Comparison of ENCODE assay signal across 19 mouse cellular contexts in genomic region chr13:101175017-101175689, GRCm38 (mm10).
"Had no signal": no experiment of that assay in that cellular context is flagged by ENCODE, and none has a peak within 500 bp of the region (broad histone marks: within the 10 kb centered on the region; RNA-seq: fewer than 3 reads in every experiment).

No protein-coding gene starts in this region.

- H3K4me2 ChIP-seq: limb, embryonic 12.5 days; limb, embryonic 15.5 days; liver, embryonic 12.5 days; liver, embryonic 15.5 days; lung, embryonic 15.5 days; midbrain, embryonic 11.5 days; midbrain, embryonic 15.5 days; neural tube, embryonic 12.5 days; neural tube, embryonic 15.5 days; stomach, embryonic 15.5 days had no signal

- H3K27me3 ChIP-seq: limb, embryonic 12.5 days; limb, embryonic 15.5 days; liver, embryonic 12.5 days; liver, embryonic 15.5 days; lung, embryonic 15.5 days; neural tube, embryonic 12.5 days; neural tube, embryonic 15.5 days; stomach, embryonic 15.5 days had no signal

- H3K36me3 ChIP-seq: limb, embryonic 12.5 days; limb, embryonic 15.5 days; liver, embryonic 12.5 days; liver, embryonic 15.5 days; lung, embryonic 15.5 days; midbrain, embryonic 15.5 days; neural tube, embryonic 12.5 days; neural tube, embryonic 15.5 days; stomach, embryonic 15.5 days had no signal

- DNase-seq: kidney, adult 18-20 months; kidney, adult 9 months; kidney, postnatal 14 days; kidney, postnatal 4 days; lung, adult 18-20 months; lung, postnatal 10 days; lung, postnatal 4 days; thymus, postnatal 25 days had no signal

- ATAC-seq: liver, embryonic 12.5 days; midbrain, embryonic 15.5 days had no signal

- H3K9ac ChIP-seq: limb, embryonic 12.5 days; limb, embryonic 15.5 days; liver, embryonic 12.5 days; liver, embryonic 15.5 days; lung, embryonic 15.5 days; midbrain, embryonic 15.5 days; neural tube, embryonic 12.5 days; neural tube, embryonic 15.5 days; stomach, embryonic 15.5 days had no signal

- H3K27ac ChIP-seq: limb, embryonic 12.5 days; limb, embryonic 15.5 days; liver, embryonic 12.5 days; liver, embryonic 15.5 days; lung, embryonic 15.5 days; midbrain, embryonic 15.5 days; neural tube, embryonic 12.5 days; neural tube, embryonic 15.5 days; stomach, embryonic 15.5 days had no signal

- H3K4me1 ChIP-seq: limb, embryonic 12.5 days; limb, embryonic 15.5 days; liver, embryonic 12.5 days; liver, embryonic 15.5 days; lung, embryonic 15.5 days; midbrain, embryonic 15.5 days; neural tube, embryonic 12.5 days; neural tube, embryonic 15.5 days; stomach, embryonic 15.5 days had no signal

- H3K4me3 ChIP-seq: limb, embryonic 12.5 days; limb, embryonic 15.5 days; liver, embryonic 12.5 days; liver, embryonic 15.5 days; lung, embryonic 15.5 days; midbrain, embryonic 15.5 days; myocyte; neural tube, embryonic 12.5 days; neural tube, embryonic 15.5 days; stomach, embryonic 15.5 days had no signal

- H3K9me3 ChIP-seq: limb, embryonic 12.5 days; limb, embryonic 15.5 days; liver, embryonic 12.5 days; liver, embryonic 15.5 days; lung, embryonic 15.5 days; midbrain, embryonic 15.5 days; neural tube, embryonic 12.5 days; neural tube, embryonic 15.5 days; stomach, embryonic 15.5 days had no signal
